ENCODE assay signal across 38 mouse cellular contexts in the genomic region with DNA sequence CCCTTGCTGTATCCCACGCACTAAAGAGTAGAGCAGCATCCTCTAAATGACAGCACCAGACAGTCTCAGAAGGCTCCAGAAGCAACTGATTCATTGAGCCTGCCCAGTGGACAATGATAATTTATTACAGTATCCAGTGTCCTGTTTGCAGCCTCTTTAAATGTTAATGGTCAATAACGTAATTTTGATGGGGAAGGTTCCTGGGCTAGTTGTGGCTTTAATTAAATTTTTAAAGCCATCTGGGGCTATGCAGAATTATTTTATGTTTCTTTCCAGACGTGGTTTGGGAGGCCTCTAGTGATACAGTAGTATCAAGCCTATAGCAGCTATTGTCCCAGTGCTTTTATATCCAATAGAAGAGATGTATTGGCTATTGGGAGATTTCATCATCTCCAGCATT. TPM values are rescaled to one million over a fixed set of nuclear protein-coding genes. Genes with fewer than 3 reads are reported as not detected.
"Had no signal": no experiment of that assay in that cellular context is flagged by ENCODE, and none has a peak within 500 bp of the region (broad histone marks: within the 10 kb centered on the region; RNA-seq: fewer than 3 reads in every experiment).

No protein-coding gene starts in this region.

- H3K4me1 ChIP-seq: heart, embryonic 10.5 days; heart, embryonic 12.5 days; heart, embryonic 13.5 days; heart, embryonic 15.5 days; hindbrain, embryonic 10.5 days; hindbrain, embryonic 12.5 days; hindbrain, embryonic 13.5 days; hindbrain, embryonic 15.5 days; intestine, embryonic 15.5 days; kidney, embryonic 15.5 days had no signal

- H3K9me3 ChIP-seq: heart, embryonic 10.5 days; heart, embryonic 12.5 days; heart, embryonic 13.5 days; heart, embryonic 15.5 days; hindbrain, embryonic 10.5 days; hindbrain, embryonic 12.5 days; hindbrain, embryonic 13.5 days; hindbrain, embryonic 15.5 days; intestine, embryonic 15.5 days; kidney, embryonic 15.5 days had no signal

- ATAC-seq: hindbrain, embryonic 16.5 days; hindbrain, postnatal 0 days; inflammation-experienced regulatory T-cells, adult 6 months; intestine, embryonic 15.5 days; intestine, embryonic 16.5 days; intestine, postnatal 0 days had no signal

- H3K36me3 ChIP-seq: heart, embryonic 10.5 days; heart, embryonic 12.5 days; heart, embryonic 13.5 days; heart, embryonic 15.5 days; hindbrain, embryonic 10.5 days; hindbrain, embryonic 12.5 days; hindbrain, embryonic 13.5 days; hindbrain, embryonic 15.5 days; intestine, embryonic 15.5 days; kidney, embryonic 15.5 days had no signal

- H3K27ac ChIP-seq: heart, embryonic 10.5 days; heart, embryonic 13.5 days; heart, embryonic 15.5 days; hindbrain, embryonic 10.5 days; hindbrain, embryonic 12.5 days; hindbrain, embryonic 13.5 days; hindbrain, embryonic 14.5 days; hindbrain, embryonic 15.5 days; hindbrain, postnatal 0 days; intestine, embryonic 15.5 days; kidney, embryonic 15.5 days; kidney, postnatal 0 days; layer of hippocampus, adult 2 months had no signal

- DNase-seq: heart, postnatal 10 days; heart, postnatal 14 days; heart, postnatal 36 days; heart, postnatal 4 days; kidney, adult 11 months; kidney, adult 18-20 months; kidney, adult 2 months; kidney, adult 8-10 months; kidney, adult 9 months; kidney, postnatal 10 days; kidney, postnatal 14 days; kidney, postnatal 25 days; kidney, postnatal 36 days; kidney, postnatal 4 days; layer of hippocampus, adult 9-11 months; layer of hippocampus, postnatal 36 days had no signal

- H3K4me3 ChIP-seq: heart, embryonic 10.5 days; heart, embryonic 12.5 days; heart, embryonic 13.5 days; heart, embryonic 15.5 days; hindbrain, embryonic 10.5 days; hindbrain, embryonic 12.5 days; hindbrain, embryonic 13.5 days; hindbrain, embryonic 15.5 days; intestine, embryonic 15.5 days; kidney, embryonic 15.5 days; layer of hippocampus, adult 2 months had no signal

- H3K9ac ChIP-seq: heart, embryonic 12.5 days; heart, embryonic 13.5 days; heart, embryonic 15.5 days; hindbrain, embryonic 12.5 days; hindbrain, embryonic 13.5 days; hindbrain, embryonic 14.5 days; hindbrain, embryonic 15.5 days; intestine, embryonic 15.5 days; kidney, embryonic 15.5 days had no signal

- H3K27me3 ChIP-seq: heart, embryonic 12.5 days; heart, embryonic 13.5 days; heart, embryonic 15.5 days; hindbrain, embryonic 12.5 days; hindbrain, embryonic 13.5 days; hindbrain, embryonic 15.5 days; intestine, embryonic 15.5 days; kidney, embryonic 15.5 days had no signal

- H3K4me2 ChIP-seq: heart, embryonic 11.5 days; heart, embryonic 12.5 days; heart, embryonic 13.5 days; heart, embryonic 15.5 days; hindbrain, embryonic 12.5 days; hindbrain, embryonic 13.5 days; hindbrain, embryonic 14.5 days; hindbrain, embryonic 15.5 days; intestine, embryonic 15.5 days; kidney, embryonic 15.5 days had no signal

RNA-seq across cellular contexts. Expression of gene Trpc7, which starts 49.9 kb away (rescaled TPM):
- polyA plus RNA-seq: heart, embryonic 14.5 days; heart, postnatal 0 days; inflammation-experienced regulatory T-cells, adult 6 months; intestine, embryonic 14.5 days; kidney, adult 2 months had no signal
